Mouse (Mus musculus) brain, embryonic 14.5 days (tissue): ENCODE results near the gene Srsf4.

Experiments used
- CTCF ChIP-seq: fragments of 200-500 bp; IDR thresholded peaks from 2 replicates; pipeline ENCODE4 v1.5.1; 2012; ENCODE audit warnings: inconsistent platforms, mild to moderate bottlenecking, moderate library complexity, borderline replicate concordance; ENCODE audit not compliant: insufficient read depth, insufficient read length; ENCODE audit errors: extremely low read depth
- POLR2A ChIP-seq: fragments of 200-500 bp; IDR thresholded peaks from 2 replicates; pipeline ENCODE4 v1.6.1; 2012; ENCODE audit warnings: mild to moderate bottlenecking, inconsistent platforms, borderline replicate concordance; ENCODE audit not compliant: poor library complexity, insufficient read depth, insufficient read length, severe bottlenecking; ENCODE audit errors: extremely low read depth

DNA sequence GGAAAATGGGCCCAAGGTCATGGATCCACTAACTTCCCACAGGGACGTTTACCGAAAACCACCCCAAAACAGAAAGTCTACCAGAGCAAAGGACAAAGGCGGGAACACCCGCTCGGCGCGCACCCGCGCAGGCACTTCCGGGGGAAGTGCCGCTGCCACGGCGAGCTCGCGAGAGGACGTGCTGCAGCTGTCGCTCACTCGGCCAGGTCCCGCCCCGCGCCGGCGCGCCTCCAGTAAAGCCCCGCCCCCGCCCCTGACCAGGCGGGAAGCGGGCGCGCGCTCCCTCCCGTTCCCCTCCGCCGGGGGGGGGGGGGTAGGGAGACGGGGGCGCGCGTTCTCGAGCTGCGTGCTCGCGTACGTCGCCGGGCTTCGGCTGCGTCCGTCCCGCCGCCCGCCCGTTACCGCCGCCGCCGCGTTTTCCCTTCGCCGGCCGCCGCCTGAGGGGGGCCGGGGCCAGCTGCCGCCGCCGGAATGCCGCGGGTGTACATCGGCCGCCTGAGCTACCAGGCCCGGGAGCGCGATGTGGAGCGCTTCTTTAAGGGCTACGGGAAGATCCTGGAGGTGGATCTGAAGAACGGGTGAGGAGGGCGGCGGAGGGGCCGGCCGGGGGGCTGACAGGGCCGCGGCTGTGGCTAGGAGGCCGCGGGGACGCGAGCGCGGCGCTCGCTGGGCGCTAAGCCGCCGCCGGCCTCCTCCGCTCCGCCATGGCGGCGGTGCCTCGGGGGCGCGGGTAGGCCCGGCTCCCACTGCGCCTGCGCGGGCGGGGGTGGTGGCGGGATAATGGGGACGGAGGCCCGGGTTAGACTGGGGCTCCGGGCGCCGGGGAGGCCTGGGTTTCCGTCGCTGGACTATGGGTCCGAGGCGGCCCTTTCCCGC lies at the start of gene Srsf4:
- TF ChIP-seq CTCF (no peak), POLR2A (peak; percentile 89)
